Mouse (Mus musculus) cerebellum, adult 2 months (tissue): ENCODE data around the gene Dgke. TPM values are rescaled to one million over a fixed set of nuclear protein-coding genes. Genes with fewer than 3 reads are reported as not detected.
"Not testable (repeated sequence)": the region's sequence is repeated elsewhere in the genome, so short reads cannot be mapped to it uniquely, and the experiment has no call there.

ENCODE experiments used
- DNase-seq, 2 experiments: peaks; one replicate each; pipeline ENCODE4 v3.0.0; 2021
- H3K27ac ChIP-seq: fragments of 200-500 bp; 2 replicates; pipeline ENCODE4 v1.5.1; 2012; ENCODE audit warnings: low read length, control low read depth, inconsistent platforms; ENCODE audit not compliant: insufficient read depth
- H3K27me3 ChIP-seq: fragments of 200-500 bp; 2 replicates; pipeline ENCODE4 v1.6.1; 2012; ENCODE audit warnings: inconsistent platforms, mild to moderate bottlenecking, low read length, moderate library complexity; ENCODE audit not compliant: control insufficient read depth, insufficient read depth
- H3K4me1 ChIP-seq: fragments of 200-500 bp; 2 replicates; pipeline ENCODE4 v1.6.1; 2011; ENCODE audit warnings: low read length; ENCODE audit not compliant: control insufficient read depth, insufficient read depth
- H3K4me3 ChIP-seq: fragments of 200-500 bp; replicated peaks from 2 replicates; pipeline ENCODE3; 2011; ENCODE audit warnings: mild to moderate bottlenecking, low read depth, low read length, control low read depth; ENCODE audit not compliant: insufficient read depth
- CTCF ChIP-seq: fragments of 200-500 bp; IDR thresholded peaks from 2 replicates; pipeline ENCODE4 v1.5.1; 2011; ENCODE audit warnings: low read depth, mild to moderate bottlenecking, control low read depth, low read length, moderate library complexity, borderline replicate concordance; ENCODE audit not compliant: insufficient read depth
- POLR2A ChIP-seq: fragments of 200-500 bp; IDR thresholded peaks from 2 replicates; pipeline ENCODE4 v1.6.1; 2011; ENCODE audit warnings: low read length, control low read depth, borderline replicate concordance; ENCODE audit not compliant: insufficient read depth
- WGBS: fragments of 180-500 bp; shearing (Covaris S2); methylation state at CpG from one replicate; pipeline ENCODE4 v1.1.7; 2018; 5-methylcytosine and 5-hydroxymethylcytosine counted together
- polyA plus RNA-seq: library from polyadenylated mRNA; depleted of rRNA; stranded (reverse); fragments of >200 nt; gene quantifications from 2 replicates; pipeline ENCODE4 v1.2.3, GENCODE M21; 2012

Dgke gene
- polyA plus RNA-seq, 1 experiment, result 34.0 TPM

GRCm38 (mm10) chr11:89059919-89060422 lies 6.7 kb downstream of the Dgke start:
- peak in 1 of 2 experiments; percentile 67 for DNase-seq
- WGBS, result under 1% methylated on average over 33 of the region's 33 CpGs
- peak overlapping the region; percentile 72 for H3K4me3 ChIP-seq
- H3K4me1 ChIP-seq, result no peaks in the 10 kb centered on the region; the same call in 1 of the 2 replicates
- no peak for TF ChIP-seq POLR2A
- no peak for TF ChIP-seq CTCF
- H3K27ac ChIP-seq, result peak overlapping the region; percentile 45
- no peaks in the 10 kb centered on the region for H3K27me3 ChIP-seq

- H3K4me3 ChIP-seq, result peak overlapping the region; percentile 72
- H3K4me1 ChIP-seq, result peaks cover 6% of the 10 kb centered on the region
- 0 out of 2 replicates have a peak overlapping the region, but pooled peaks have one; percentile 20 for H3K27ac ChIP-seq
- TF ChIP-seq POLR2A (no peak), CTCF (peak; percentile 47)
- H3K27me3 ChIP-seq, result no peaks in the 10 kb centered on the region
- WGBS, result 40% methylated on average over 11 of the region's 11 CpGs
- DNase-seq, result peak; percentile 47 to 52
Measured at GRCm38 (mm10) chr11:89058515-89059270, 8.0 kb downstream of the Dgke start.

DNA sequence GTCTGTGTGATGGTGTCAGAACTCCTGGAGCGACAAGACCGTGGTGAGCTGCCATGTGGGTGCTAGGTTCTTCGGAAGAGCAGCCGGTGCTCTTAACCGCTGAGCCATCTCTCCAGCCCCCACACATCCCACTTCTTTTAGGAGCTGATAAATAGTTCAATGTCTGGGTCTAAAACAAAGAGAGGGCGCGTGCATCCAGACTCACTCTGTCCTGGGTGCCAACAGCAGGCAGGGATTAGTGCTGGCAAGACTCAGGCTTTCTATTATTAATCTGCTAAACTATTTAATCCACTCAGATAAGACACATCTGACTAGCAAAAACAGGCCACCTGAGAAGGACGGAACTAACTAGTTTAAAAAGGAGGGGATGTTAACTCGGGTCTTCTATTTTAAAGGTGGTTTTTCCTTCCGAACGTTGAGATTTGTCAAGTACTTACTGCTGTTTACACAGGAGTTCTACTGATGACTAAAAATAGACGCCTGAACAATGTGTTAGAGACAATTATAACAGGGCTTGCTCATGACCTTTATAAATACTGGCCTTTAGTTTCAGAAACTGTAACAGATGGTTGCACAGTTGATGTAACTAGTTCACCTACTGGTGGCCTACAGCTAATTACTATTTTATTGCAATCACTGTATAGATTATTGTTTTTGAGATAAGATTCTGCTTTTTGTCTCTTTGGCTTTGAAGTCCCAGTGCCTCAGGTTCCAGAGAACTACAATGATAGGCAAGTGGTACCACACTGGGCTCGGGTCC lies 10.5 kb downstream of the Dgke start:
- Histone ChIP-seq H3K27ac (no peak overlapping the region), H3K4me1 (peaks cover 6% of the 10 kb centered on the region), H3K27me3 (no peaks in the 10 kb centered on the region), H3K4me3 (peak overlapping the region; percentile 13)
- peak; percentile 25 to 71 for DNase-seq
- WGBS, result 26% methylated on average over 13 of the region's 13 CpGs
- TF ChIP-seq POLR2A (no peak), CTCF (no peak)

DNA sequence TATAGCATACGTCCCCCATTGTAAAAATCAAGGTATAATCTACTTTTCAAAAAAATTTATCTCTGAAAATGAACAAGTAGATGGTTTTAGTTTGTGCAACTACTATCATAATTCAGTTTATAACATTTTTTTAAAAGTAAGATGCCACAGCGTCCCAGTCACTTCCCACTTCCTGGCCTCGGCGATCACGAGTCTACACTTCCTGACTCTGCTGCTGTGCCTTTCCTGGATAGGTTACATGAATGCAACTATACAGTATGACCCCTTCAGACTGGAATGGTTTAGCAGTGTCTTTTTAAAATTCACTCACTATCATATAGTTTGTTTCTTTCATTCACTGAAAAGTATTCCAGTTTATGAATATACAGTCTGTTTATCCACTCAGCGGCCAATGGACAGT lies 14.9 kb downstream of the Dgke start:
- 92% methylated on average over 6 of the region's 6 CpGs for WGBS
- TF ChIP-seq POLR2A (no peak), CTCF (no peak)

GRCm38 (mm10) chr11:89046021-89046420 lies 20.6 kb downstream of the Dgke start:
- 98% methylated on average over 3 of the region's 3 CpGs for WGBS
- no peak overlapping the region for H3K27ac ChIP-seq
- H3K4me1 ChIP-seq, result no peaks in the 10 kb centered on the region

More for the DNA sequence above, 14.9 kb downstream of the Dgke start:
- no peak for DNase-seq
- no peaks in the 10 kb centered on the region for H3K27me3 ChIP-seq
- no peak overlapping the region for H3K27ac ChIP-seq
- H3K4me3 ChIP-seq, result no peak overlapping the region
- H3K4me1 ChIP-seq, result peaks cover 6% of the 10 kb centered on the region

GRCm38 (mm10) chr11:89045501-89045900 lies 21.1 kb downstream of the Dgke start:
- WGBS, result 98% methylated on average over 3 of the region's 3 CpGs
- not testable (repeated sequence) for H3K27ac ChIP-seq, H3K27me3 ChIP-seq, DNase-seq, H3K4me3 ChIP-seq, H3K4me1 ChIP-seq

More at GRCm38 (mm10) chr11:89046021-89046420, 20.6 kb downstream of the Dgke start:
- Histone ChIP-seq H3K27me3 (no peaks in the 10 kb centered on the region), H3K4me3 (no peak overlapping the region)
- TF ChIP-seq CTCF, result no peak
- no peak for TF ChIP-seq POLR2A
- DNase-seq, result no peak

GRCm38 (mm10) chr11:89043046-89043445 lies 23.6 kb downstream of the Dgke start:
- no peak overlapping the region for H3K4me3 ChIP-seq
- no peaks in the 10 kb centered on the region for H3K4me1 ChIP-seq
- H3K27ac ChIP-seq, result no peak overlapping the region
- 56% methylated on average over 7 of the region's 7 CpGs for WGBS
- TF ChIP-seq CTCF (no peak), POLR2A (no peak)
- H3K27me3 ChIP-seq, result no peaks in the 10 kb centered on the region
- DNase-seq, result no peak

- 81% methylated on average over 7 of the region's 7 CpGs for WGBS
- H3K27ac ChIP-seq, H3K27me3 ChIP-seq, H3K4me1 ChIP-seq, DNase-seq, H3K4me3 ChIP-seq: not testable (repeated sequence)
Measured at GRCm38 (mm10) chr11:89041073-89041472, 25.6 kb downstream of the Dgke start.
